Mouse (Mus musculus): ENCODE data around the gene Prkch. TPM values are rescaled to one million over a fixed set of nuclear protein-coding genes. Genes with fewer than 3 reads are reported as not detected.

Gene Prkch
- polyA plus RNA-seq, 1 experiment from 2014 or later, result 12.0 TPM

DNA sequence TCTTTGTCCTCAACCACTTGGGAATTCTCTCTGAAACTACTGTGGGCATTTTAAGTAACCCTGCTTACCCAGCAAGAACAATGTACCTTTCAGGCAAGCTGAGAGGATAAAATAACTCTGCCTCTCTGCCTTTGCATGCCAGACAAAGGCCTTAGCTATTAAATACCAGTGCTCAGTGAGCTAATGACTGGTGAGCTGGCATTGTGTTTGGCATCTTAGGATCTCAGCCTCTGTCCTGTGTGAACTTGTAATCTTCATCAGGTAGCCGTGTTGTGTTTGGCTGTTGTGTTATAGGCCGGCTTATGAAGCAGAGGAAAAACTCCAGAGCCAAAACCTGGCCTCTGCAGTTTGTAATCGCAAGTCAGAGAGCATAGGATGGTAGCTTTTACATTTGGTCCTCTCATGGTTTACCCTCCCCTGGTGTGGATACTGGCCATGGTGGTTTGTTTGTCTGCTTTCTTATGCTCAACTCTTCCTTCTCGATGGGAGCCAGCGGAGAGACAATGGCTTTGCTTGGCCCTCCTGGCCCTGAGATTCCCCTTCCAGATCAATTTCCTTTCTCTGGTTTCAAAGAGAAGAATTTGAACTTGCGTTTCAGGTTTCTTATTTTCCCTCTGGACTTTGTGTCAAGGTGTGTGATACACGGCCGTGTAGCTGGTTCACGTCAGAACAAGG is 170.0 kb downstream of the Prkch start:
- H3K27ac ChIP-seq (ENCODE audit: low read length), result no peak overlapping the region
- no peak overlapping the region for H3K9ac ChIP-seq (ENCODE audit: low read length)
- WGBS, result 81% methylated on average over 9 of the region's 9 CpGs
- ATAC-seq (ENCODE audit: low read depth), result no peak
- H3K9me3 ChIP-seq (ENCODE audit: control insufficient read depth, low read length), result no peaks in the 10 kb centered on the region
- no peaks in the 10 kb centered on the region for H3K27me3 ChIP-seq (ENCODE audit: control insufficient read depth, insufficient read depth, low read depth, low read length)
- no peak overlapping the region for H3K4me3 ChIP-seq (ENCODE audit: low read length)
- no peaks in the 10 kb centered on the region for H3K36me3 ChIP-seq (ENCODE audit: control insufficient read depth, insufficient read depth, low read length)
- no peaks in the 10 kb centered on the region for H3K4me1 ChIP-seq (replicated peaks; ENCODE audit: control insufficient read depth, insufficient read depth, low read length)
- no peak overlapping the region for H3K4me2 ChIP-seq (ENCODE audit: low read depth, low read length)

DNA sequence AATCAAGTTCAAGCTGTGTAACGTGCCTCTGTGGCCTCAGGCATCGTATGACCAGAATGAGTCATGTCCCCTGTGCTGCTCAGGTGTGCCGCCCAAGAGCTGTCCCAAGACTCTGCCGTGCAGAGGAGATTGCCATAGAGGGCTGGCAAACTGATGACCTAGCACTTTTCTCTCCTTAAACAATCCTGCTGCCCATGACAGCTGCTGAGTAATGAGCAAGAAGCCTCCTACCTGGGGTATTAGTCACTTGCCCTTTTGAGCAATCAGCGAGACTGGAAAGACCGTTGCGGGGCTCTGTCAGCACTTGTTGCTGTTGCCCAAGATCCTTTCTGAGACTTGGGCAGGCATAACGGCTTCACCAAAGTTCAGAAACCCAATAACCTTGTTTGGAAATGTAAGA is 171.1 kb downstream of the Prkch start:
- Histone ChIP-seq H3K27me3 (ENCODE audit: control insufficient read depth, insufficient read depth, low read depth, low read length) (no peaks in the 10 kb centered on the region), H3K36me3 (ENCODE audit: control insufficient read depth, insufficient read depth, low read length) (no peaks in the 10 kb centered on the region), H3K4me1 (replicated peaks; ENCODE audit: control insufficient read depth, insufficient read depth, low read length) (no peaks in the 10 kb centered on the region), H3K9ac (ENCODE audit: low read length) (no peak overlapping the region), H3K27ac (ENCODE audit: low read length) (no peak overlapping the region), H3K9me3 (ENCODE audit: control insufficient read depth, low read length) (no peaks in the 10 kb centered on the region), H3K4me2 (ENCODE audit: low read depth, low read length) (no peak overlapping the region), H3K4me3 (ENCODE audit: low read length) (no peak overlapping the region)
- 77% methylated on average over 8 of the region's 8 CpGs for WGBS
- no peak for ATAC-seq (ENCODE audit: low read depth)

DNA sequence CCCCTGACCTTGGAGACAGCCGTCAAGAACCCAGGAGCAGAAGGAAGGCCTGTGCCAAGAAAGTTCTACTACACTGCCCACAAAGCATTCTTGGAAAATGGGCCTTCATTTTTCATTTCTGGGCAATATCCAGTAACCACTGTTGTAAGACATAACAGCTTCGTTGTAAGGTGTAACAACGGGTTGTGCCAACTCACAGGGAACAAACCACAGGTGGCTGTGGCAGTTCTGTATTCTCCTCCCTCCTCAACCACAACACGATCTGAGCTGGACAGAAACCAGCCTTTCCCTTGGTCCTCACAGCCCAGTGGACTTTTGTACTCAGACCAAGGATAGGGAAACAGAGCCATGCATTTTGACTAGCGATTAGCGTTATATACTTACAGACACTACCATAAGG is 171.9 kb downstream of the Prkch start:
- Histone ChIP-seq H3K27me3 (ENCODE audit: control insufficient read depth, insufficient read depth, low read depth, low read length) (no peaks in the 10 kb centered on the region), H3K4me1 (replicated peaks; ENCODE audit: control insufficient read depth, insufficient read depth, low read length) (no peaks in the 10 kb centered on the region), H3K36me3 (ENCODE audit: control insufficient read depth, insufficient read depth, low read length) (no peaks in the 10 kb centered on the region), H3K27ac (ENCODE audit: low read length) (no peak overlapping the region), H3K9ac (ENCODE audit: low read length) (no peak overlapping the region), H3K4me2 (ENCODE audit: low read depth, low read length) (no peak overlapping the region), H3K9me3 (ENCODE audit: control insufficient read depth, low read length) (no peaks in the 10 kb centered on the region), H3K4me3 (ENCODE audit: low read length) (no peak overlapping the region)
- WGBS, result 83% methylated on average over 6 of the region's 6 CpGs
- no peak for ATAC-seq (ENCODE audit: low read depth)

DNA sequence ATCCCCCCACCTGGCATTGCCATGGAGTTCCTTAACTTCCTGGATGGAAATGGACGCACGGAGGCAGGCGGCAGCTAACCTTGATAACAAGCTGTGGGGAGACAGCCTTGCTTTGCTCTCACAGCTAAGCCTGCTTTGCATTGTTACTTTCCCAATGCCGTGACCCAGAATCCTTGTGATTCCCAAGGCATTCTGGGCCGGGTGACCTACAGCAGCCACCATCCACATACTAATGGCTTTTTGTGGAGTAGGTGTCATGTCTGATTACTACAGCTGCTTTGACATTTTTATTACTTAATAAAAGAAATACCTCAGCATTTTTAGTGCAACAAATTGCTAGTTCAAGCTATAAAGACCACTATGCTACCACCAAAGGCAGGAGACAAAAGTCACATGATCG is 177.4 kb downstream of the Prkch start:
- Histone ChIP-seq H3K9ac (ENCODE audit: low read length) (no peak overlapping the region), H3K36me3 (ENCODE audit: control insufficient read depth, insufficient read depth, low read length) (no peaks in the 10 kb centered on the region), H3K4me2 (ENCODE audit: low read depth, low read length) (no peak overlapping the region), H3K27me3 (ENCODE audit: control insufficient read depth, insufficient read depth, low read depth, low read length) (no peaks in the 10 kb centered on the region), H3K27ac (ENCODE audit: low read length) (no peak overlapping the region), H3K4me1 (replicated peaks; ENCODE audit: control insufficient read depth, insufficient read depth, low read length) (peaks cover 10% of the 10 kb centered on the region), H3K4me3 (ENCODE audit: low read length) (no peak overlapping the region), H3K9me3 (ENCODE audit: control insufficient read depth, low read length) (no peaks in the 10 kb centered on the region)
- peak; percentile 49; the same call in 1 of the 2 replicates for ATAC-seq (ENCODE audit: low read depth)
- 54% methylated on average over 6 of the region's 6 CpGs for WGBS

DNA sequence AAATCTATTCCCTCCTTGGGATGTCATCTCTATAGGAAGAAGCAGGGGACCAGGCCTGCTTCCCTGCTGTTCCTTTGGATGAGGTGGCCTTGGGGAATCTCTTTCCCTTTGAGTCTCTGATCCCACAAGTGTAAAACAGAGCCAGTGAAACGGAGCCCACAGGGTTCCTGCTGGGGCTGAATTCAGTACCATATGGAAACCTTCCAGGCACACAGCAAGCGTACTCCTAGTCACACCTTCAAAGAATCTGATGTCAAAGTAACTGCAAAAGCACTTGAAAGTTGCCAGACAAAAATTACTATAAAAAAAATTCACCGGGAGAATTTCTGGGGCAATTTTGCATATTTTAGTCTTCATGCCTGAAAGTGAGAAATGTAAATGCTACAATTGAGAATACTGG is 178.2 kb downstream of the Prkch start:
- no peak overlapping the region for H3K9ac ChIP-seq (ENCODE audit: low read length)
- ATAC-seq (ENCODE audit: low read depth), result no peak
- 71% methylated on average over 3 of the region's 3 CpGs for WGBS

DNA sequence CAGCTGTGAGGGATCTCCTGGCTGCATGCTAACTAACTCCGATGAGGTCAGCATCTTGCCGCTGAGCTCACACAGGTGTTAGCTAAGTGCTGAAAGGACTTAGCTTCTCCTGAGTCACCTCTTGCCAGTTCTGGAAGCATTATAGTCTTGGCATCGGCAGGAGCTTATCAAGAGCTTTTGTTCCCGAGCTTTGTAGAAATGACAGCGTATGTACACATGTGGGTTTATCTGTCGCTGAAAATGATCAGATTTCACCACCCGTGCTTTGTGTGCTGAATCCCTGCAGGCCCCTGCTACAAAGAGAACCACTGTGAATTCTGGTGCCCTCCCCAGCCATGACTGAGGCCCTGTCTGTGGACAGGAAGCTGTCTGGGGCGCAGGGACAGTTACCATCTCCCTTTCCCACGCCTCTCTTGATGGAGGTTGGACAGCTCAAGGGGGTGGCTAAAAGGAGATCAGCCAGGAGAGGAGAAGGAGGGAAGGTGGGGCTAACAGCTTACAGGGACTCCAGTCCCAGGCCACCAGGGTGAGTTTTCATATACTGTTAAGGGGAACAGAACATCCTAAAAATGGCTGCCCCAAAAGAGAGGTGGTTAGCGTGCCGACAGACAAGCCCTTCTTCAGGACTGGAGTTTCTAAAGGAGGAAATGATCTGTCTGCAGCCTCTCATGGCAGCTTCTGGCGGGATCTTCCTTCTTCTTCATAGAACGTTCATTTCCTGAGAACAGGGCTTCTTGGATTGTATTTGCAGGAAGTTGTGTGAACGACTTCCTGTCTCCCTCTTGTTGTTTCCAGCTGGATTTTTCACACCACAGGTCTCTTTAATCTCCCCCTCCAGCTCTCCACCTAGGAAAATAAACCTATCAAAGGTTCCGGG is 180.3 kb downstream of the Prkch start:
- ATAC-seq (ENCODE audit: low read depth), result peak; percentile 34
- Histone ChIP-seq H3K27ac (ENCODE audit: low read length) (peak overlapping the region; percentile 64), H3K4me2 (ENCODE audit: low read depth, low read length) (no peak overlapping the region), H3K9ac (ENCODE audit: low read length) (no peak overlapping the region), H3K9me3 (ENCODE audit: control insufficient read depth, low read length) (no peaks in the 10 kb centered on the region), H3K4me3 (ENCODE audit: low read length) (no peak overlapping the region), H3K36me3 (ENCODE audit: control insufficient read depth, insufficient read depth, low read length) (no peaks in the 10 kb centered on the region), H3K27me3 (ENCODE audit: control insufficient read depth, insufficient read depth, low read depth, low read length) (no peaks in the 10 kb centered on the region), H3K4me1 (replicated peaks; ENCODE audit: control insufficient read depth, insufficient read depth, low read length) (peaks cover 10% of the 10 kb centered on the region)
- WGBS, result 28% methylated on average over 15 of the region's 15 CpGs

More for the DNA sequence above, 178.2 kb downstream of the Prkch start:
- Histone ChIP-seq H3K4me2 (ENCODE audit: low read depth, low read length) (no peak overlapping the region), H3K9me3 (ENCODE audit: control insufficient read depth, low read length) (no peaks in the 10 kb centered on the region), H3K36me3 (ENCODE audit: control insufficient read depth, insufficient read depth, low read length) (no peaks in the 10 kb centered on the region), H3K27me3 (ENCODE audit: control insufficient read depth, insufficient read depth, low read depth, low read length) (no peaks in the 10 kb centered on the region), H3K27ac (ENCODE audit: low read length) (no peak overlapping the region), H3K4me1 (replicated peaks; ENCODE audit: control insufficient read depth, insufficient read depth, low read length) (peaks cover 10% of the 10 kb centered on the region), H3K4me3 (ENCODE audit: low read length) (no peak overlapping the region)

DNA sequence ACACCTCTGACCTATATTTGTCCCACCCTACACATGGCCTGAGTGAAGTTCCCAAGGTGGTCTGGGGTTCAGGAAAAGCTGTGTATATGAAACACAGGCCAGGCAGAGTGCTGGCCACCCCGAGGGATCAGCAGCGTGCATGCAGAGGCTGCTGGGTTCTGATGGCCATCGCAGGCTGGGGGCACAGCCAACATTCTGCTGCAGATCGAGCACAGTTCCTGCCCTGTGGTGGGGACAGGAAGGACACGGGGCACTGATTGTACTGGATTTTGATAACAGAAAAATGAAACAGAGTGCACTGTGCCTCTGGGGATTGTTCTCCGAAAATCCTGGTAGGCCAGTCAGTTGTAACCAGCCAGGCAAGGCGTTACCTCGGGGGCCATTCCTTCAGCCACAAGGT is 181.6 kb downstream of the Prkch start:
- H3K27ac ChIP-seq (ENCODE audit: low read length), result no peak overlapping the region
- H3K4me3 ChIP-seq (ENCODE audit: low read length), result no peak overlapping the region
- ATAC-seq (ENCODE audit: low read depth), result no peak
- H3K9ac ChIP-seq (ENCODE audit: low read length), result no peak overlapping the region
- no peak overlapping the region for H3K4me2 ChIP-seq (ENCODE audit: low read depth, low read length)
- H3K4me1 ChIP-seq (replicated peaks; ENCODE audit: control insufficient read depth, insufficient read depth, low read length), result peaks cover 10% of the 10 kb centered on the region
- H3K27me3 ChIP-seq (ENCODE audit: control insufficient read depth, insufficient read depth, low read depth, low read length), result no peaks in the 10 kb centered on the region
- no peaks in the 10 kb centered on the region for H3K36me3 ChIP-seq (ENCODE audit: control insufficient read depth, insufficient read depth, low read length)
- no peaks in the 10 kb centered on the region for H3K9me3 ChIP-seq (ENCODE audit: control insufficient read depth, low read length)
- WGBS, result 78% methylated on average over 8 of the region's 8 CpGs

DNA sequence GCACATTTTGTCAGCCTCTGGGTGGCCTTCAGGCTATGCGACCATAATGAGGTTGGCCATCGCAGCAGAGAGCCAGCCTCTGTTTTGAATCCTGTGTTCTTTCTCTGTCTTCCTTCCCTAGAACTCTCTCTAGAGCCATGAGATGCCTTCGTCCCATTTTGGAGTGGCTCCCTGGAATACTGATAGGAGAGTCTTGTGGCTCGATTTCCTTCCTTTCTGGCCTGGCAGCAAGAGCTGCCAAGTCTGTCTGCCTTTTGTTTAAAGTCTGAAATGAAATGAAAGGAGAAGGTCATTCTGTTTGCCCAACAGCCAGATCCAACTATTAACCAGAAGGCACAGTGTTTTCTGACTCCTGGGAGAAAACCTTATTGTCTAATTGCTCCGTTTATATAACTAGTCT is 184.2 kb downstream of the Prkch start:
- 48% methylated on average over 5 of the region's 5 CpGs for WGBS
- no peak overlapping the region for H3K9ac ChIP-seq (ENCODE audit: low read length)
- no peak overlapping the region for H3K4me3 ChIP-seq (ENCODE audit: low read length)
- H3K27ac ChIP-seq (ENCODE audit: low read length), result no peak overlapping the region; the same call in 1 of the 2 replicates
- H3K4me2 ChIP-seq (ENCODE audit: low read depth, low read length), result no peak overlapping the region
- H3K27me3 ChIP-seq (ENCODE audit: control insufficient read depth, insufficient read depth, low read depth, low read length), result no peaks in the 10 kb centered on the region
- H3K4me1 ChIP-seq (replicated peaks; ENCODE audit: control insufficient read depth, insufficient read depth, low read length), result peaks cover 10% of the 10 kb centered on the region
- H3K36me3 ChIP-seq (ENCODE audit: control insufficient read depth, insufficient read depth, low read length), result no peaks in the 10 kb centered on the region
- H3K9me3 ChIP-seq (ENCODE audit: control insufficient read depth, low read length), result no peaks in the 10 kb centered on the region
- ATAC-seq (ENCODE audit: low read depth), result no peak

DNA sequence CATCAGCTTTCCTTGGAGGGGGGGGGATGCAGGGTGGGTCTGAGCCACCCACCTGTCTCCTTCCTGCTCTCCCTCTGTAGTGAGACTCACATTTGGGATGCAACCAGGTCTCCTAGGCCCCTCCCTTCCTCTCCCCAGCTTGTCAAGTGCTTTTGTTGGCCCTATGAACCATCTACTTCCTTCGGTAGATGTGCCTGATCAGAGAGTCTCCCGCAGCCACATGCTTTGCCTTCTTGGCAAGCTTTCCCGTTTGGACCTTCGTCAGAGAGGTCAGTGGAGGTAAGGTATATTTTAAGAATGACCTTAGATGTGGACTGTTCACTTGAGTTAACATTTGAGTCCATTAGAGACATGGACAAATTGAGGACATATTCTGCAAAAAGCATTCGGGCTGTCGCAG is 184.9 kb downstream of the Prkch start:
- Histone ChIP-seq H3K27ac (ENCODE audit: low read length) (no peak overlapping the region), H3K4me2 (ENCODE audit: low read depth, low read length) (no peak overlapping the region), H3K4me3 (ENCODE audit: low read length) (no peak overlapping the region), H3K9ac (ENCODE audit: low read length) (no peak overlapping the region), H3K9me3 (ENCODE audit: control insufficient read depth, low read length) (no peaks in the 10 kb centered on the region), H3K36me3 (ENCODE audit: control insufficient read depth, insufficient read depth, low read length) (no peaks in the 10 kb centered on the region), H3K27me3 (ENCODE audit: control insufficient read depth, insufficient read depth, low read depth, low read length) (no peaks in the 10 kb centered on the region), H3K4me1 (replicated peaks; ENCODE audit: control insufficient read depth, insufficient read depth, low read length) (peaks cover 7% of the 10 kb centered on the region)
- ATAC-seq (ENCODE audit: low read depth), result no peak
- 77% methylated on average over 6 of the region's 6 CpGs for WGBS
